Mouse (Mus musculus) liver, adult 2 months (tissue): Measurements from ENCODE around the gene Slc4a5. TPM values are rescaled to one million over a fixed set of nuclear protein-coding genes. Genes with fewer than 3 reads are reported as not detected.

Experiments
- DNase-seq: peaks from one replicate; pipeline ENCODE4 v3.0.0-alpha.2; 2011; ENCODE audit warnings: low read depth, low spot score; ENCODE audit errors: extremely low read depth
- H3K27ac ChIP-seq: fragments of 200-500 bp; replicated peaks from 2 replicates; pipeline ENCODE4 v1.5.1; 2012; ENCODE audit warnings: low read depth, mild to moderate bottlenecking, control low read depth, inconsistent platforms, low read length; ENCODE audit not compliant: insufficient read depth
- H3K27me3 ChIP-seq: fragments of 200-500 bp; 2 replicates; pipeline ENCODE4 v1.6.1; 2012; ENCODE audit warnings: mild to moderate bottlenecking, moderate library complexity, low read length, inconsistent platforms; ENCODE audit not compliant: control insufficient read depth, insufficient read depth
- H3K36me3 ChIP-seq: fragments of 200-500 bp; 2 replicates; pipeline ENCODE4 v1.6.1; 2012; ENCODE audit warnings: low read length, inconsistent platforms; ENCODE audit not compliant: control insufficient read depth, insufficient read depth
- H3K4me1 ChIP-seq: fragments of 200-500 bp; 2 replicates; pipeline ENCODE4 v1.6.1; 2011; ENCODE audit warnings: low read length; ENCODE audit not compliant: control insufficient read depth, insufficient read depth
- H3K4me3 ChIP-seq: fragments of 200-500 bp; 2 replicates; pipeline ENCODE4 v1.5.1; 2011; ENCODE audit warnings: low read depth, mild to moderate bottlenecking, control low read depth, low read length, moderate library complexity; ENCODE audit not compliant: insufficient read depth
- H3K79me2 ChIP-seq: fragments of 200-500 bp; 2 replicates; pipeline ENCODE4 v1.6.1; 2012; ENCODE audit warnings: inconsistent platforms, mild to moderate bottlenecking, low read length, moderate library complexity; ENCODE audit not compliant: control insufficient read depth, insufficient read depth
- H3K9ac ChIP-seq: fragments of 200-500 bp; 2 replicates; pipeline ENCODE4 v1.6.1; 2012; ENCODE audit warnings: low read depth, mild to moderate bottlenecking, control low read depth, inconsistent platforms, low read length
- CTCF ChIP-seq: fragments of 200-500 bp; IDR thresholded peaks from 2 replicates; pipeline ENCODE4 v1.5.1; 2011; ENCODE audit warnings: low read depth, low read length, control low read depth
- POLR2A ChIP-seq: fragments of 200-500 bp; IDR thresholded peaks from 2 replicates; pipeline ENCODE4 v1.6.1; 2011; ENCODE audit warnings: low read length, control low read depth; ENCODE audit not compliant: insufficient read depth; ENCODE audit errors: extremely low read depth
- WGBS: fragments of 180-500 bp; shearing (Covaris S2); methylation state at CpG from one replicate; pipeline ENCODE4 v1.1.7; 2018; 5-methylcytosine and 5-hydroxymethylcytosine counted together
- polyA plus RNA-seq: library from polyadenylated mRNA; depleted of rRNA; stranded (reverse); fragments of >200 nt; gene quantifications from 2 replicates; pipeline ENCODE4 v1.2.3, GENCODE M21; 2012
- total RNA-seq: library from RNA; depleted of rRNA; stranded (reverse); fragments of >200 nt; gene quantifications from 2 replicates; pipeline ENCODE4 v1.2.3, GENCODE M21; 2014

Gene Slc4a5
- total and polyA plus RNA-seq, 2 experiments = under 0.01 to 0.28 TPM

DNA sequence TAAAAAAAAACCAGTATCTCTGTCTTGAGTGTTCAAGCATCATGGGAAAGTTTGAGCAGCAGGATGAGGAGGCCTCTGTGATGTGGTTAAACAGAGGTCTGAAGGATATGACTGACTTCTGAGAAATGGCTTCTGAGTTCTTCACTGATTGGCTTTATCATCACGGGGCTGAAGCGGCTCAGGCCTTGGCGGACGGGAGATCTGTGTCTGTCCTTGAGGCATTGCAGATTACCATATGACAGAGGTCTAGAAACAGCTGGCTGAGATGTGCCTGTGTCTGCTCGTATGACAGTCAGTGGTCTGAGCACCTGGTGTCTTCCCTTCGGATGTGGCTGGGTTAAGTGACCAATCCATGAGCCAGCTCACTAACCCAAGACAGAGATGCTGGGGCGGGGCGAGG is 92.9 kb downstream of the Slc4a5 start:
- H3K27ac ChIP-seq = no peak overlapping the region
- 92% methylated on average over 8 of the region's 8 CpGs for WGBS
- H3K79me2 ChIP-seq = no peaks in the 10 kb centered on the region
- TF ChIP-seq CTCF = no peak
- no peak for TF ChIP-seq POLR2A
- H3K4me3 ChIP-seq = no peak overlapping the region
- no peak overlapping the region for H3K9ac ChIP-seq
- H3K36me3 ChIP-seq = no peaks in the 10 kb centered on the region
- peaks cover 7% of the 10 kb centered on the region for H3K4me1 ChIP-seq
- H3K27me3 ChIP-seq = no peaks in the 10 kb centered on the region
- DNase-seq = no peak

DNA sequence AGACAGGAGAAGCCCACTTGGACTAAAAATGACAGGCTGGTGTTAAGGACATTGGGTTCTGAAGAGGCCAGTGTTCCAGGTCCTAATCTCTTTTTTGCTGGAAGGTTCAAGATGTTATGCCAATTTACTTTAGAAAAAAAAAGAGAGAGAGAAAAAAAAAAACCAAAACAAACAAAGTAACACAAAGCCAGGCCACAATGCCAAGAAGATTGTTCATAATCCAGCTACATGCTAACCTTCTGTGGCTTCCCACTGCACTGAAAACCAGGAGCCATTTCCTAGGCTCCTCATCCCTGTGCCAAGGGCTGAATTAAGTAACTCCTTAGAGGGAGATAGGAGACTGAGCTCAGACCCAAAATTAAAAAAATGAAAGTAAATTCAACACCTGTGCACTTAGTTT is 95.7 kb downstream of the Slc4a5 start:
- H3K9ac ChIP-seq = no peak overlapping the region
- H3K79me2 ChIP-seq = no peaks in the 10 kb centered on the region
- peaks cover 7% of the 10 kb centered on the region for H3K4me1 ChIP-seq
- no peak overlapping the region for H3K4me3 ChIP-seq
- DNase-seq = no peak
- TF ChIP-seq CTCF = no peak
- TF ChIP-seq POLR2A = no peak
- H3K27me3 ChIP-seq = no peaks in the 10 kb centered on the region
- no peak overlapping the region for H3K27ac ChIP-seq
- H3K36me3 ChIP-seq = no peaks in the 10 kb centered on the region

DNA sequence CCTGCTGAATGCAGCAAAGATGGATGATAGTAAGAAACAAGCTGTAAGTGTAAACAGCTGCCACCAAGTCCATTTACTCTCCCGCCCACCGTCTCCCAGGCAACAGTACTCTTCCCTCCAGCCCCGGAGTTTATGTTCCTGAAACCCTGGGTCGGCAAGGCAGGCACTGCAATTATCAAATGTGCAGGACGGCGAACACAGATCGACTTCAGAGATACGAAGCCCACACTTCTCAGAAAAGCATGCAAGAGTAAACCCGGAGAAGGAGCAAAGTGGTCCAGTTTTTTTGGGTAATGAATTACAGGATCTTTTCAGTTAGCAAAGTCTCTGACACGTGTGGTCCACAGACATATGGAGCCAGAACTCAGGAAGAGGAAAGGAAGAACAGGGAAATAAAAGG is 96.4 kb downstream of the Slc4a5 start:
- DNase-seq = no peak
- Histone ChIP-seq H3K9ac (no peak overlapping the region), H3K79me2 (no peaks in the 10 kb centered on the region), H3K27me3 (no peaks in the 10 kb centered on the region), H3K27ac (no peak overlapping the region), H3K4me3 (no peak overlapping the region), H3K36me3 (no peaks in the 10 kb centered on the region), H3K4me1 (peaks cover 7% of the 10 kb centered on the region)
- WGBS = 9% methylated on average over 10 of the region's 10 CpGs
- TF ChIP-seq POLR2A = no peak
- TF ChIP-seq CTCF = no peak

DNA sequence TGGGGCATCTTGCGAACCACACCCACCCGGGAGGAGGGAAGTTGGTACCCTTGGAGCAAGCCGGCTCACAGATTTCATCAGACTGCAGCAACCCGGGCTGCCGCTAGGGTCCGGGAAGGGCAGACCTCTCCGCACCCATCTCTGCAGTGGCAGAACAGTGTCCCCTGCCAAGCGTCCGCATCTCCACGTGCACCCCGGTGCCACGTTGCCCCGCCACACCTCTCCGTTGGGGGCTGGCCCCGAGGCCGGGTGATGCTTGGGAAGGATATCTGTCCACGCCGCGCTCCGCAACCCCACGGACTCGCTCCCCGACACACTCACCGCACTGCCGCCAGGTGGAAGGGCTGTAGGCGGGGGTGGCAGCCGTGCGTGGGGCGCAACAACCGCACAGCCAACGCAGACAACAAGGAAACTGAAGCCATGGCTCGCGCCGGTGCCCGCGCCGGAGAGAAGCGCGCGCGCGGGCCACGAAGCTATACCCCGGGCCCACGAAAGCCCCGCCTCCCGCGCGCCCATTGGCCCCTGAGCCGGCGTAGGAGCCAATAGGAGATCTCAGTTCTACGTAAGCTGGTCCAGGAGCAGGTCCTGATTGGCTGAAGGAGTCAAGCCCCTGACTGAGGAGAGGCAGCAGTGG is 97.6 kb downstream of the Slc4a5 start:
- Histone ChIP-seq H3K4me3 (peak overlapping the region; percentile 87), H3K36me3 (no peaks in the 10 kb centered on the region), H3K79me2 (no peaks in the 10 kb centered on the region), H3K27me3 (no peaks in the 10 kb centered on the region), H3K9ac (peak overlapping the region; percentile 83), H3K4me1 (peaks cover 4% of the 10 kb centered on the region), H3K27ac (no peak overlapping the region)
- peak; percentile 56 for DNase-seq
- WGBS = under 1% methylated on average over 52 of the region's 52 CpGs
- TF ChIP-seq POLR2A (no peak), CTCF (peak; percentile 84)

DNA sequence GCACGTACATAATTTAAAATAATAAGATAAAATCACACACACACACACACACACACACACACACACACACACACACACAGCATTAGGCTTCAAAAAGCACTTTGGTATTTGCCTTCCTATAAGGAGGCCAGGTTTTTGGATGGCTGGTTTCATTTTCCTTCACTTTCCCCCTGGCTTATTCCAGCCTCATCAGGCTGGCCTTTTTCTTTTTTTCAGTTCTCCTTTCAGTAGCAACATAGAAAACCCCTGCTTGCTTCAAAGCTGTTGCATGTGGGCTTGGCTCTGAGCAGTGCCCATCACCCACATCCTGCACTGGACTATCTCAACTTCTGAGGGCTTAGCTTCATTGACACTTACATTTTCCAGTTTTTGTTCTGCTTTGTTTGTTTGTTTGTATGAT is 102.3 kb downstream of the Slc4a5 start:
- H3K27me3 ChIP-seq = no peaks in the 10 kb centered on the region
- DNase-seq = no peak
- no peak overlapping the region for H3K27ac ChIP-seq
- no peak overlapping the region for H3K9ac ChIP-seq
- H3K79me2 ChIP-seq = peaks cover 4% of the 10 kb centered on the region; the same call in 1 of the 2 replicates
- no peak overlapping the region for H3K4me3 ChIP-seq
- 75% methylated on average over 1 of the region's 1 CpGs for WGBS
- peaks cover 2% of the 10 kb centered on the region; the same call in 1 of the 2 replicates for H3K4me1 ChIP-seq
- H3K36me3 ChIP-seq = no peaks in the 10 kb centered on the region
- TF ChIP-seq CTCF = no peak
- TF ChIP-seq POLR2A = no peak

DNA sequence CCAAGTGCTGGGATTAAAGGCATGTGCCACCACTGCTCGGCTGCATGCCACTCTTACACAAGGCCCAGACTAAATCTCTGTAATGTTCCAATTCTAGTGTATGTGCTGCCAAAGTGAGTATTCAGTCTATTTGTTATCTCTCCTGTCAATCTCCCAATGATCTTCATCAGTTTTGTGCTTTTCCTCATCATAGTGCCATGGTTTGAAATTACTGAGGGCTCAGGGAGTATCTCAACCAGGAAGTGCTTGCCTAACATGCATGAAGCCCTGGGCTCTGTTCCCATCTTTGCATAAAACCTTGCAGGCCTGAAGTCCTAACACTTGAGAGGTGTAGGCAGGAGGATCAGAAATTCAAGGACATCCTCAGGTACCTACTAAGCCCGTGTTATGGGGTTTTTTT is 103.2 kb downstream of the Slc4a5 start:
- DNase-seq = no peak
- Histone ChIP-seq H3K79me2 (peaks cover 8% of the 10 kb centered on the region; the same call in 1 of the 2 replicates), H3K4me3 (no peak overlapping the region), H3K27ac (no peak overlapping the region), H3K27me3 (no peaks in the 10 kb centered on the region), H3K9ac (no peak overlapping the region), H3K36me3 (no peaks in the 10 kb centered on the region), H3K4me1 (peaks cover 4% of the 10 kb centered on the region; the same call in 1 of the 2 replicates)
- WGBS = 67% methylated on average over 2 of the region's 2 CpGs
- TF ChIP-seq POLR2A (no peak), CTCF (no peak)
